Mouse (Mus musculus) E14TG2a.4 (cell line): ENCODE measurements around the gene Magi2.

Experiments
- CTCF ChIP-seq: conservative IDR thresholded peaks from 2 replicates; pipeline ENCODE4 v1.5.1; 2014; ENCODE audit warnings: low read length
- NANOG ChIP-seq: IDR thresholded peaks from 2 replicates; pipeline ENCODE4 v1.6.1; 2014; ENCODE audit warnings: borderline replicate concordance, low read length, mixed read lengths
- POU5F1 ChIP-seq: IDR thresholded peaks from 2 replicates; pipeline ENCODE4 v1.6.1; 2014; ENCODE audit warnings: low read length, borderline replicate concordance

DNA sequence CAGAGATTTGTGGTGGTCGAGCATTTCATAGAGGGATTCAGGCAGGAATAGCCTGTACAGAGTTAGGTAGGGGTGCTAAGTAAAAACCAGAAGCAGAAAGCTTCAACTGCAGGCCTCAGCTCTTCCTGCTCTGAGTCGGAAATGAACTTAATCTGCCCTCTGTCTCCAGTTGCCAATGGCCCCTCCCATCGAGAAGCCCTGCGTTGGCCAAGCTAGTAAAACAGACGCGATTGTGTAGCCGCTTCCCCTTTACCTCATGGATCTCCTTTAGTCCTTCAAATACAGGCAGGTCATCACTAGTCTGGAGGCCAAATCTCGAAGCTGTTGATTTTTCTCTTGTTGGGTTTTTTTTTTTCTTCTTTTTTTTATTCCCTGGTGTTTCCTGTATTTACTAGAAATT is 1447.7 kb downstream of the Magi2 start:
- TF ChIP-seq CTCF (no peak), POU5F1 (no peak), NANOG (no peak)
